Mouse (Mus musculus) thymus, postnatal 10 days (tissue): Measurements from ENCODE around the gene Ascc3.

Source experiments
- DNase-seq, 2 experiments: peaks; one replicate each; pipeline ENCODE4 v3.0.0; 2021; ENCODE audit warnings: low spot score in 2 of 2

Ascc3 gene

DNA sequence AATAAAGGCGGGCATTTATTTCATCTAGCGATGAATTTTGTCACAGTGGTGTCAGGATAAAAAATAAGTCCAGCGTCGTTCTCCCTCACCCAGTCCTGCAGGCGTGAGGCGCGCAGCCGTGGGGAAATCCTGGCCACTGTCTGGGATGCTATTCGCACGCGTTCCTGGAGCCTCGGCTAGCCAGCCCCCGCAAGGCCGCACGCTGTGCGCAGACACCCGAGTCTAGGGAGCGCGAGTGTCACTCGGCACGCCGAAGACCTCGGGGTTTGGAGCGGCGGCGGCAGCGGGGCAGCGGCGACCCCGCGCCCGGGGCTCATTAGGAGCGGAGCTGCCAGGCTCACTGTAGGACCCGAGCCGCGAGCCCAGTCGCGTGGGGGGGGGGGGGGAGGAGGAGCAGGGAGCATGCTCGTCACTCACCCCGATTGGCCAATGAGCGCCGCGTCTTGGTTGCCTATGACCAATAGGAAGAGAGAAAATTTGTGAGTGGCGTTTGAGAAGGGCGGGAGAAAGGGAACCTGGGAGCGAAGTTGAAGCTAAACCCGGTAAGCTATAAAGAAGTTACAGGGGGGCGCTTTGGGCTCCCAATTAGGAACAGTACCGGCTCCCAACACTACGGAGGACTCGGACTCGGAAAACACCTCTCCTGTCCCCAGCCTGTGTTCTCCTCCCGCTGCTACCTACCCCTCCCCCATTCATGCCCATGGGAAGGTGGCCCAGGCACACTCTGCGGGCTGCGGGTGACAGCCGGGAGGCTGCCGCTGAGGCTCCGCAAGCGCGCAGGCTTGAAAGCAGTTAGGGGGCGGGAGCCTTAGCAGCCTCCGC is 301.9 kb downstream of the Ascc3 start, which contains the start of gene Sim1:
Sim1 (plus strand) TSS at position 585 of the 822 bp plus-strand sequence.
- DNase-seq = peak in 1 of 2 experiments; percentile 20

DNA sequence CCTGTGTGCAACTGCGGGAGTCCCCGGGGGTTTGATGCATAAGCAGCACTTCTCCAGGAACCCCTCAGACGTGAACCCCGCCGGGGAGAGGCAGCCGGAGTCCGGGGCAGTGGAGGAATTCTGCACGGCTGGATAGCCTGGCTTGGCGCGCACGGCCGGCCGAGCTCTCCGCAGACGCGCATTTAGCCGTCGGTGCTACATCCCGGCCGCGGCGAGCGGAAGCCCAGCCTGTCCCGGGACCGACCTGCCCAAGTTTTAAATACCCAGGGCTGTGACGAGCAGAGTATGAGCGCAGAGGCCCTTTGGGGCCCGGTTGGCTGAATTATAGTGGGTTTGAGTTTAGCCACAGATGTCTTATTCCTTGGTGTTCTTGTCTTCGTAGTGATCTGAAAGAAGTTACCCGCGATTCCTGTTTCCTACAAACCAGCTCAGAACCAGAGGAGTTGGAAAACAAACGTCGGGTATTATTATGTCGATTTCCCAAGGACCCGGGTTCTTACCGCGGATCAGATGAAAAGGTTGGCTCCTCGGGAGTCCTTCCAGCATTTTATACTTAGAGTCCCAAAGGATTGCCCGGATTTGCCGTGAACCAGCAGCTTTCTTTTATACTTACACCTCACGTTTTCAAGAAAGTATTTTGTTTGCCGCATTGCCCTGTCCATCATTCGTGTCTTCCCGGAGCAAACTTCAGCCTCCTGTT is 302.8 kb downstream of the Ascc3 start:
- no peak for DNase-seq

DNA sequence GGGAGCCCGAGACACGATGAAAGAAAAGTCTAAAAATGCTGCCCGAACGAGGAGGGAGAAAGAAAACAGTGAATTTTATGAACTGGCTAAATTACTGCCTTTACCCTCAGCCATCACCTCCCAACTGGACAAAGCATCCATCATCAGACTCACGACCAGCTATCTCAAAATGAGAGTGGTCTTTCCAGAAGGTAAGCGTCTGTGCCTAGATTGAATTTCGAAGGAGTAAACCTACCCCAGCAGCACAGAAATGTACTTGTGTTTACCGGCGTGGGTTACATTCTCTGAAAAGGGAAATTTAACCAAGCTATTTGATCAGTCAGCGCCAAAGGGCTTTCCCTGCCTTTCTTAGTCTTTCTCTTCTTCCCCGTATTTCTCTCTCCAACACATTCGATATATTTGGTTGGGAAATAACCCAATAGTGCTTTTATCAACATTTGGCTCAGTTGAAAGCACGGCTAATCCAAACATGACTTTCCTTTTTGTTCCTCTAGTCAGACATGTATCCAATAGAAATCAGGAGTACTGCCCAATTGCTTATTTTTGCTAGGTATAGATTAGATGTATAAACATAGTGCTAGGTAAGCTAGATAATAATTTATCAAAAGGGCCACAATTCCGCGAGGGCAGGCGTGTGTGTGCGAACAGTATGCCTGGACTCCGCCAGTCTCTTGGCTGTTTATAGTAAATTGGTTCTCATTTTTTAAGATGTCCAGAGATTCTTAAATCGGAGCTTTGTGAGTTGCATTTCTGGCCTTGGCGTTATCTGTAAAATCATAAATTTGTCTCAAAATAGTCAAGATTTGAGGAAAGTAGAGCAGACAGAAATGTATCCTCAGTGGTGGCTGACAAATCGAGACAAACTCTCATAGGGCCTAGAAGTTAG is 303.7 kb downstream of the Ascc3 start:
- DNase-seq = no peak

DNA sequence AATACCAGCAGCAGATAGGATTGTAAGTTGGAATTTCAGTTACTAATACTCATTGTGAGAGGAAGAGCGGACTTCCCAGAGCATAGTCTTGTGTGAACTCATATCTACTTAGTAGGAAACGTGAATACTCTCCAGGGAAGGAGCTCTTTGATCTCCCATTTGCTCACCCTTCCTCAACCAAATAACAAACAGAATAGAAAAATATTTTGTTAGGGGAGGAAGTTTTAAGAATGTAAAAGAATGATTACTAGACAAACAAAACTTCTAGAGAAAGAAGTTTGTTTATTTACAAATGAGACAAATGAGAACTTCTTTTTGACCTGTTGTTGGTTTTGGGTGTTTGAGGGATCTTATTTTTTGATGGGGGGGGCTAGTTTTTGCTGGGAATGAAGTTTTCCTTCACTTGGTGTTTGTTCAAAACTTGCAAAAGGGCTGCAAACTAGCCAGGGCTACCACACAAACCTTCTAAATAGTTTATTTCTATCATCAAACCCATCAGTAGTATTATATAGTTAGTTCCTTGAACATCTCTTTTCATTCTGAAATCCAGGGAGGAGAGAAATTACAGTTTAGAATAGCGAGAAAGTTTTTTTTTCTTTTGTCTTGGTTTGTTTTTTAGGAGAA is 304.4 kb downstream of the Ascc3 start:
- DNase-seq = no peak

DNA sequence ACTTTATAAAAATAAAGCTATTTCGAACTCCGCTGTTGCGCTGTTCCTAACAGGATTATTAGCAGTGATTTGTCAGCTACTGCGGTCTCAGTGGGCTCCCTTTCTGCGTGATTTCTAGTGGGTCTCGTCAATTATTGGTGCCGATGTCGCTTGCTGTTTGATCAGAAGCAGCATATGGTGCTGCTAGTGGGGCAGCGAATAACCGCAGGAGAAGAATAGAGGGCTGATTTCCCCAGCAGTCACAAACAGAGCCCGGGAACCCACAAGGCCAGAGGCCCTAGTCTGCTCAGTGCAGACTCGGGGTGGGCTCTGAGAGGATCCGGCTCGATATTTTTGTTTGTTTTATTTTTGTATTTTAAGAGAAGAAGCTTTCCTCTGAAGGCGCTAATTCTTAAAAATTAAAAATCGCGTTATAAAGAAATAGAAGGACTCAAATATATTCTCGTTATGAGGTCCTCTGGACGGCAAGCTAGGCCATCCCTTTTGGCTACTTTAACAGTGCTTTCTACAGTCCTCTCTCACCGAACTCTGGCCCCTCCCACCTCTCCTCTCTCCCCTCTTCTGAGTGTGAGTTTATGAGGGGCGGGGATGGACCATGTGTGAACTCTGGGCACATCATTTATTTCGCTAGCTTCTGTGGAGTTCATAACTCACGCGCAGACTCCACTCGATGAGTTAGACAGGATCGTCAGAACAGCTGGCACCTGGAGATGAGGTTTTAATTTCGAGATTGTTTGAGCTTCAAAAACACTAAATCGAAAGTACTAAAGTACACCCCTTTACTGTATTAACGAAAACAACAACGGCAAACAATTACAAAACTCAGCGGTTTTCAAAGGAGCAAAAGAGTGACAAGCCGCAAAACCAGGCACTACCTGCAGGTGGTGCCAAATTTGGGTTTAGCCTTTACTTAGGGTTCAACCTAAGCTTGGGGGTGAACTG is 305.3 kb downstream of the Ascc3 start:
- DNase-seq = no peak

DNA sequence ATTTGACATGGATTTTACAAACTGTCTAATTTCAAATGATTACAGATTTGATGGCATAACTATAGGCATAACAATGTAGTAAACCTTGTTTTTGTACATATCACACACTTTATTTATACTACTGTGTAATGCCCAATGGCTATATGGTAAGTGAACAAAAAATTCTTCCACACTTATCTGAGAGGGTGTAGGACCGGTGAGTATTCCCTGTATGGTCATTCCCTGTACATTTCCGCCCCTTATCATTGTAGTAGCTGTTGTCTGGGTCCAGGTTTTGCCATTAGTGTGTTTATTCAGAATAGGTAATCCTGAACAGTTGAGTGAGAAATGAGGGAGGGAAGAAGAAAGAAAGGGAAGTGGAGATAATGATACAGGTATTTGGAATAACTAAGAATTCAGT is 306.2 kb downstream of the Ascc3 start:
- no peak for DNase-seq

DNA sequence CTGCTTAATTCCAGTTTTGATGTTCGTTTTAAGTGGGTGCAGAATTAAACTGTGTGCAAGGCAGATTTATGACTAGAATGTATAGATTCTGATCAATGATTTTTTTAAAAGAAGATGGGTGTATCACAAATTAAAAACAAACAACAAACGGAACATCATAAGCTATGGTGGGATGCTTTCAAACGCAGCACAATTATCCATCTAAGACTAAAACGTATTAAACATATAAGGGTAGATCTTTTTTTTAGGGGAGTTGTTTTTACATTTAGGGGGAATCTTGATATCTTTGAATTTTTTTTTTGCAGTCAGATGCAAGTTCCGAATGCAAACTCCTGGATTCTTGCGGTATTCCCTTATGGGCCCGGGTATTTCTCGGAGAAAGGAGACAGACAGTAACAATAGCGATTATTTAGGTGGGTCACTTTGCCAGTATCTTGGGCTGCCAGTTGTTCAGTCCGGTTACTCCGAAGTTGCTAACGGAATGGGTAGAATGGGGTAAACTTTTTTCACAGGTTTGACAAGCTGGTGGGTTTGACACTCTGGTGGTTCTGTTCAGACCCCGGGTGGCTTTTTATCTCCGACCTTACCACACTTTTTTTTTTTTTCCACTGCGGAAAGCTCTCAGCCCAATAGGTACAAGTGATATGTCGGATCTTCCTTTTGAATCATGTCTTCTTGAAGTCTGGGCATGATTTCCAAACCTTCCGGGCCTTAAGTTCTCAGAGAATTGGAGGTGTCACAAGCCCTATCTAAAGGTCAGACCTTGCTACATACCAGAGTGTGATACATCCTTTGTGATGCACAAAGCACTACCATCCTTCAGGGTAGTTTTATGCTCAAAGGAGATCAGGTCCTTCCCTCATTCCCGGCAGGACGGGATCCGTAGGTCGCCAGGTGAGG is 307.6 kb downstream of the Ascc3 start:
- DNase-seq = no peak
